Mouse (Mus musculus): Measurements from ENCODE around the gene Taf15.

DNA sequence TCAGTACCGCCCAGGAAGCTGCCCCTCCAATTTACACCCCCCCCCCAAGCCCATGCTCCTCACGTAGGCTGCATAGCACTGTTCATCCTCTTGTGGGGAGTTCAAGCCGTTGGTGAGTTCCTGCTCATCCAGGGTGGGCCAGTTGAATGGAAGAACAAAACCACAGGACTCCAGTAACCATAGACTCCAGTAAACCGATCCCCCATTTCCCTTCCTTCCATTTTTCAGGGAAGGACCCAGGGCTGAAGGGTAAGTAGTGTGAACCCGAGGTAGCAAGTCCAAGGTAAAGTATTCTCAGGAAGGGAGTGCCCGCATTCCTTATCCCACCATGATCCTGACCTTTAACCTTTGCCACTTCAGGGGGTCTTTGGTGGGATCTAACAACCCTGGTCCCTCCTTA lies 45.5 kb downstream of the Taf15 start:
- TF ChIP-seq USF1 (IDR thresholded peaks at IDR 0.05; ENCODE audit: low read depth, low read length) (no peak), POLR2AphosphoS5 (IDR thresholded peaks at IDR 0.05; ENCODE audit: borderline replicate concordance, low read depth, low read length) (no peak), POLR2A (IDR thresholded peaks at IDR 0.05; ENCODE audit: control insufficient read depth in 1 of 2, insufficient read depth in 1 of 2, low read depth in 1 of 2, low read length in 2 of 2, poor library complexity in 1 of 2) (no peak), MAFK (IDR thresholded peaks at IDR 0.05; ENCODE audit: borderline replicate concordance, low read depth, low read length) (no peak)

All from MEL (cell line).